Comparison of ENCODE assay signal across 10 mouse cellular contexts in the genomic region with DNA sequence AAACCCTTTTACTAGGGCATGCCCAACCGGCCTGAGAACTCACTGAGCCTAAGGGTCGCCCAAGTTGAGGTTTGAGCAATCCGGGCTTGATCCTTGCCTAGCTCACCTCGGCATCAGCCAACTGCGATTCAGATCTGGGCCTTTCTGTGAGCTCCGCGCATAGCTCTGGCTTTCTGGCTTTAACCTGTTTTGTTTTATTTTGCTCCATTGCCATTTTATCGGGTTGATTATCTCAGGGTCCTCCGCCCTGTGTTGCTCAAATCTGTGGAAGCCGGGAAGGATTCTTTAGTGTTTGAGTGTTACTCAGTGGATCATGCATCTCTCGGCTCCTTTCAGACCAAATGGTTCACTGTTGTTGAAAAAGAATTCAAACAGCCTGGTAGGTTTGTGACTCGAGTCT. TPM values are rescaled to one million over a fixed set of nuclear protein-coding genes. Genes with fewer than 3 reads are reported as not detected.
DNase-seq lines count a peak whose midpoint lies in the region; ATAC-seq and TF ChIP-seq lines count a peak whose summit lies in the region.
"Had no signal": no experiment of that assay in that cellular context is flagged by ENCODE, and none has a peak within 500 bp of the region (broad histone marks: within the 10 kb centered on the region; RNA-seq: fewer than 3 reads in every experiment).

No protein-coding gene starts in this region.

- no peak for DNase-seq in lung, embryonic 14.5 days
- no peak for DNase-seq in lung, postnatal 25 days (ENCODE audit: low spot score)
- peak; percentile 28 to 49 for DNase-seq in kidney, postnatal 36 days
- DNase-seq in right cerebral cortex, postnatal 4 days = no peak
- DNase-seq in yolk sac, embryonic 10.5 days (ENCODE audit: low spot score) = no peak
- DNase-seq: heart, postnatal 36 days had no signal

- H3K4me3 ChIP-seq in lung, embryonic 14.5 days (ENCODE audit: low read depth, low read length) = no peak overlapping the region
- H3K4me3 ChIP-seq in hindbrain, embryonic 13.5 days = peak overlapping the region; percentile 44
- peak overlapping the region; percentile 34 for H3K4me3 ChIP-seq in stomach, embryonic 15.5 days (replicated peaks)

- peak overlapping the region; percentile 55 for H3K4me2 ChIP-seq in lung, embryonic 14.5 days
- H3K4me2 ChIP-seq in hindbrain, embryonic 13.5 days = peak overlapping the region; percentile 61
- H3K4me2 ChIP-seq in stomach, embryonic 15.5 days = peak overlapping the region; percentile 51

- no peaks in the 10 kb centered on the region for H3K36me3 ChIP-seq in lung, embryonic 14.5 days (ENCODE audit: insufficient read depth)
- no peaks in the 10 kb centered on the region for H3K36me3 ChIP-seq in hindbrain, embryonic 13.5 days
- no peaks in the 10 kb centered on the region for H3K36me3 ChIP-seq in stomach, embryonic 15.5 days

- H3K9me3 ChIP-seq in lung, embryonic 14.5 days (ENCODE audit: low read depth, low read length) = no peaks in the 10 kb centered on the region
- H3K9me3 ChIP-seq in hindbrain, embryonic 13.5 days = no peaks in the 10 kb centered on the region
- no peaks in the 10 kb centered on the region for H3K9me3 ChIP-seq in stomach, embryonic 15.5 days

- WGBS in lung, embryonic 14.5 days = 23% methylated on average over 12 of the region's 12 CpGs
- WGBS in hindbrain, embryonic 13.5 days = 3% methylated on average over 12 of the region's 12 CpGs
- WGBS in stomach, embryonic 15.5 days = 12% methylated on average over 12 of the region's 12 CpGs

- ATAC-seq in lung, embryonic 14.5 days (ENCODE audit: insufficient read depth) = no peak
- no peak for ATAC-seq in hindbrain, embryonic 13.5 days (ENCODE audit: low FRiP score)
- ATAC-seq in stomach, embryonic 15.5 days (ENCODE audit: insufficient read depth, low FRiP score, low read depth) = no peak
- ATAC-seq in CD4-positive, CD25-positive, alpha-beta regulatory T cell, adult 4 months = no peak

- peaks cover 5% of the 10 kb centered on the region; the same call in 1 of the 2 replicates for H3K4me1 ChIP-seq in lung, embryonic 14.5 days (ENCODE audit: insufficient read depth)
- peaks cover 61% of the 10 kb centered on the region for H3K4me1 ChIP-seq in hindbrain, embryonic 13.5 days (replicated peaks)
- peaks cover 11% of the 10 kb centered on the region; the same call in 1 of the 2 replicates for H3K4me1 ChIP-seq in stomach, embryonic 15.5 days

- H3K27ac ChIP-seq in lung, embryonic 14.5 days (ENCODE audit: low read depth) = no peak overlapping the region
- peak overlapping the region; percentile 96 for H3K27ac ChIP-seq in hindbrain, embryonic 13.5 days
- H3K27ac ChIP-seq in stomach, embryonic 15.5 days = peak overlapping the region; percentile 92

- peaks cover 66% of the 10 kb centered on the region for H3K27me3 ChIP-seq in lung, embryonic 14.5 days (ENCODE audit: insufficient read depth, low read length)
- peaks cover 86% of the 10 kb centered on the region for H3K27me3 ChIP-seq in hindbrain, embryonic 13.5 days
- H3K27me3 ChIP-seq in stomach, embryonic 15.5 days (replicated peaks) = 0 out of 2 replicates have a peak, but pooled peaks cover 2% of the 10 kb centered on the region

- no peak overlapping the region for H3K9ac ChIP-seq in lung, embryonic 14.5 days
- H3K9ac ChIP-seq in hindbrain, embryonic 13.5 days = peak overlapping the region; percentile 82
- peak overlapping the region; percentile 17; the same call in 1 of the 2 replicates for H3K9ac ChIP-seq in stomach, embryonic 15.5 days

- no peak for TF ChIP-seq CTCF in lung, embryonic 14.5 days (IDR thresholded peaks at IDR 0.05; ENCODE audit: low read depth)

RNA-seq across cellular contexts. Expression of gene Hoxc4, which starts 40.0 kb away (rescaled TPM):
- polyA plus RNA-seq in lung, embryonic 14.5 days (2014; fragmentation: Nextera tagmentation; extraction: Ambion mirVana) = 1.5 and 2.1 TPM in 2 replicates
- polyA plus RNA-seq in hindbrain, embryonic 13.5 days (2015; fragmentation: Nextera tagmentation; extraction: Ambion mirVana) = 76.2 and 86.9 TPM in 2 replicates
- polyA plus RNA-seq in stomach, embryonic 15.5 days (2015; fragmentation: Nextera tagmentation; extraction: Ambion mirVana) = 16.2 and 17.3 TPM in 2 replicates
- polyA plus RNA-seq in CD4-positive, CD25-positive, alpha-beta regulatory T cell, adult 4 months (2017; shearing (Covaris generic)) = not detected
- polyA plus RNA-seq: forebrain, embryonic 11.5 days had no signal

Comparison
In these comparisons a context has a peak if more than half of its experiments do, and no peak if none do; other contexts are left out.
1. DNase-seq: peak in kidney, postnatal 36 days (2 of 2); none in lung, embryonic 14.5 days (single experiment), lung, postnatal 25 days (single experiment), right cerebral cortex, postnatal 4 days (single experiment) and yolk sac, embryonic 10.5 days (single experiment).
2. Peak in every context shown above with its lines, with median percentiles within 50 percentile points of each other: H3K4me2 ChIP-seq.